Mouse (Mus musculus) embryonic stem cell, embryonic (primary cell): ENCODE measurements around the gene Snx22.

ENCODE experiments used
- CTCF ChIA-PET, 4 experiments: fragments of 300-600 bp in 2 of 4; fragments of 350-600 bp in 2 of 4; sonication (Branson Sonifier 250); formaldehyde crosslinking; loops; one replicate each; lab custom pipeline; 2022; ENCODE audit warnings: inconsistent platforms in 2 of 4; lab: Charles Lee
- POLR2A ChIA-PET, 4 experiments: fragments of 300-600 bp in 2 of 4; fragments of 350-600 bp in 2 of 4; sonication (Branson Sonifier 250); formaldehyde crosslinking; loops; one replicate each; lab custom pipeline; 2022; ENCODE audit warnings: antibody characterized with exemption in 4 of 4, inconsistent platforms in 1 of 4; lab: Charles Lee

Gene Snx22

GRCm38 (mm10) chr9:66053620-66054019 lies 15.9 kb downstream of the Snx22 start:
- ChIA-PET CTCF (interaction anchor here (0.6 to 1.0 kb wide), 6 partner anchors 17 to 1191 kb away, joined by 3 to 5 read pairs (median 3); no protein-coding TSS in a partner anchor), POLR2A (interaction anchor here in 1 of 4 experiments (1.4 kb wide), 1 partner anchor 33 kb away, joined by 4 read pairs; no protein-coding TSS in a partner anchor)

GRCm38 (mm10) chr9:66052731-66053130 lies 16.8 kb downstream of the Snx22 start:
- ChIA-PET CTCF (interaction anchor here in 3 of 4 experiments (0.6 to 1.0 kb wide), 3 partner anchors 14 to 1168 kb away, joined by 3 to 5 read pairs (median 3); no protein-coding TSS in a partner anchor), POLR2A (interaction anchor here in 3 of 4 experiments (0.7 to 1.0 kb wide), 5 partner anchors 8 to 282 kb away, joined by 3 to 5 read pairs (median 3); no protein-coding TSS in a partner anchor)

GRCm38 (mm10) chr9:66051493-66051892 lies 18.0 kb downstream of the Snx22 start:
- POLR2A ChIA-PET: no interaction called here

GRCm38 (mm10) chr9:66049931-66050601 lies 19.5 kb downstream of the Snx22 start:
- ChIA-PET POLR2A (interaction anchor here in 2 of 4 experiments (0.6 to 1.1 kb wide), 4 partner anchors 11 to 238 kb away, joined by 3 to 4 read pairs (median 3); no protein-coding TSS in a partner anchor), CTCF (interaction anchor here (0.6 to 2.0 kb wide), 11 partner anchors 8 to 753 kb away, joined by 3 to 5 read pairs (median 4); no protein-coding TSS in a partner anchor)

More at GRCm38 (mm10) chr9:66051493-66051892, 18.0 kb downstream of the Snx22 start:
- CTCF ChIA-PET: interaction anchor here in 2 of 4 experiments (0.6 to 2.0 kb wide), 5 partner anchors 17 to 1708 kb away, joined by 3 to 6 read pairs (median 4); partner anchors contain the start of gene C2cd4b (in 1 of the 2)

- CTCF ChIA-PET: no interaction called here
- POLR2A ChIA-PET: no interaction called here
Observed at GRCm38 (mm10) chr9:66043241-66043640, 26.3 kb downstream of the Snx22 start.

- ChIA-PET CTCF (no interaction called here), POLR2A (interaction anchor here in 1 of 4 experiments (0.7 kb wide), 1 partner anchor 19 kb away, joined by 3 read pairs; no protein-coding TSS in a partner anchor)
Observed at GRCm38 (mm10) chr9:66042331-66042730, 27.2 kb downstream of the Snx22 start.

- ChIA-PET CTCF (no interaction called here), POLR2A (interaction anchor here in 1 of 4 experiments (0.9 kb wide), 1 partner anchor 12 kb away, joined by 3 read pairs; no protein-coding TSS in a partner anchor)
Observed at GRCm38 (mm10) chr9:66040801-66041200, 28.7 kb downstream of the Snx22 start.

GRCm38 (mm10) chr9:66039290-66039689 lies 30.2 kb downstream of the Snx22 start:
- POLR2A ChIA-PET: interaction anchor here in 2 of 4 experiments (0.5 to 2.2 kb wide), 9 partner anchors 9 to 1809 kb away, joined by 3 to 5 read pairs (median 3); no protein-coding TSS in a partner anchor
- CTCF ChIA-PET: interaction anchor here in 1 of 4 experiments (0.5 kb wide), 1 partner anchor 13 kb away, joined by 3 read pairs; no protein-coding TSS in a partner anchor

- CTCF ChIA-PET: no interaction called here
- POLR2A ChIA-PET: interaction anchor here in 2 of 4 experiments (0.5 to 2.2 kb wide), 6 partner anchors 9 to 1808 kb away, joined by 3 to 5 read pairs (median 4); no protein-coding TSS in a partner anchor
Observed at GRCm38 (mm10) chr9:66038581-66038980, 30.9 kb downstream of the Snx22 start.

- CTCF ChIA-PET: interaction anchor here in 1 of 4 experiments (0.6 kb wide), 2 partner anchors 9 to 51 kb away, joined by 3 to 4 read pairs; no protein-coding TSS in a partner anchor
- POLR2A ChIA-PET: interaction anchor here in 2 of 4 experiments (1.4 to 2.2 kb wide), 3 partner anchors 8 to 12 kb away, joined by 3 to 5 read pairs (median 4); no protein-coding TSS in a partner anchor
Observed at GRCm38 (mm10) chr9:66038082-66038481, 31.4 kb downstream of the Snx22 start.

GRCm38 (mm10) chr9:66020601-66021000 lies 48.9 kb downstream of the Snx22 start:
- ChIA-PET POLR2A (no interaction called here), CTCF (interaction anchor here in 1 of 4 experiments (0.6 kb wide), 1 partner anchor 27 kb away, joined by 4 read pairs; no protein-coding TSS in a partner anchor)
